Mouse (Mus musculus): Measurements from ENCODE around the gene Sema4f.

The Sema4f gene

DNA sequence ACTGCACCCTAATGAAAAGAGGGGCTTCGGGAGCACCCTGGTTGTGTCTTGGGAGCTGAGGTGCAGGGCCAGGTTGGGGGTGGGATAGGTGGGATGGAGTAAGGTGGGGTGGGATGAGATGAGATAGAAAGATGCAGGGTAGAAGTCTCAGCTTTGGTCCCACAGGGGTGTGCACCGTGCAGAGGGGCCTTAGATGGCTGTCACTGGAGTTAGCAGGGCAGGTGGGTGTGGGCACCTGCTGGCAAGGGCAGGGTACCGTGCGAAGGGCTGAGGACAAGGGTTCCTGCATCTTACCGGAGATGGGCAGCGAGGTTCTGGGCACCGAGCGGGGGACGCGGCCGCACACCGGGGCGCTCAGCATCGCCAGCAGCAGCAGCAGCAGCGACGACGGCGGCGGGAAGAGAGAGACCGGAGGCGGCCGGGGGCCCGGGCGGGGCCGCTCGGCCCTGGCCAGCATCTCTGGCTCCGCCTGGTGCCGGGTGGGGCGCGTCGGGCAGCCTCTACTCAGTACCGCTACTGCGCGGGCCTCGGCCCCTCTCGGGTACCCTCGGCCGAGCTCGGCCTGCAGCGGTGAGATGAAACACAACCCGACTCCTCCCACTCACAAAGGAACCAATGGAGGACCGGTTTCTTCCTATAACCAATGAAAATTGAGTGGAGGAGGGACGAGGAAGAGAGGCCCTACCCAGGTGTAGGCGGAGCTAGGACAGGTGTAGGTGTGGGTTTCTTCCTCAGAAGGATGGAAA, at the start of gene Sema4f:
Sema4f (minus strand) TSS at position 603 of the 746 bp plus-strand sequence.
- WGBS: 2% methylated on average over 44 of the region's 44 CpGs

DNA sequence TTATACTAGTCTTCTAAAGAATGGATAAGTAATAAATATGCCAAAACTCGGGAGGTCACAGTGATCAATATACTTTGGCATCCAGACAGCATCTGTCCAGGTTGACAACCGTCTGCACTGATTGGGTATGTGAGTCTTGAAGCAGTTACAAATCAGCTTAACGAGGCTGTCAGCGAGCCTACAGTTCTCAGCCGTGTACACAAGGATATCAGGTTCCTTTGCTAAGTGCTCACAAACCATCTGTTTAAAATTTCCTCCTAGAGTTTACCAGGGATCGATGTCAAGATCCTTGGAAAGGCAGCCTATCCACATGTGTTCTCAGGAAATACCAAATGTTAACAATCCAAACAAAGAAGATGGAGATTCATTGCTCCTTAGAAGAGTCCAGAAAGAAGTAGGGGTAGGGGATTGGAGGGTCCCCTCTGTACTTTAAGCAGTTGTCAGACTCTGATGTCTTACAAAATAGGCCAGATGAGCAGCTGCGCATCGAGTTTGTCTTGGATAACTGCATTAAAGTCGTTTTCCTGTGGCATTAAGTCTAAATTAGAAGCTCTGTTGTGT, 47.9 kb upstream of the Sema4f start:
- 45% methylated on average over 9 of the region's 9 CpGs for WGBS

- WGBS: 4% methylated on average over 5 of the region's 5 CpGs
Measured at GRCm38 (mm10) chr6:82971031-82971430, 31.5 kb upstream of the Sema4f start.

DNA sequence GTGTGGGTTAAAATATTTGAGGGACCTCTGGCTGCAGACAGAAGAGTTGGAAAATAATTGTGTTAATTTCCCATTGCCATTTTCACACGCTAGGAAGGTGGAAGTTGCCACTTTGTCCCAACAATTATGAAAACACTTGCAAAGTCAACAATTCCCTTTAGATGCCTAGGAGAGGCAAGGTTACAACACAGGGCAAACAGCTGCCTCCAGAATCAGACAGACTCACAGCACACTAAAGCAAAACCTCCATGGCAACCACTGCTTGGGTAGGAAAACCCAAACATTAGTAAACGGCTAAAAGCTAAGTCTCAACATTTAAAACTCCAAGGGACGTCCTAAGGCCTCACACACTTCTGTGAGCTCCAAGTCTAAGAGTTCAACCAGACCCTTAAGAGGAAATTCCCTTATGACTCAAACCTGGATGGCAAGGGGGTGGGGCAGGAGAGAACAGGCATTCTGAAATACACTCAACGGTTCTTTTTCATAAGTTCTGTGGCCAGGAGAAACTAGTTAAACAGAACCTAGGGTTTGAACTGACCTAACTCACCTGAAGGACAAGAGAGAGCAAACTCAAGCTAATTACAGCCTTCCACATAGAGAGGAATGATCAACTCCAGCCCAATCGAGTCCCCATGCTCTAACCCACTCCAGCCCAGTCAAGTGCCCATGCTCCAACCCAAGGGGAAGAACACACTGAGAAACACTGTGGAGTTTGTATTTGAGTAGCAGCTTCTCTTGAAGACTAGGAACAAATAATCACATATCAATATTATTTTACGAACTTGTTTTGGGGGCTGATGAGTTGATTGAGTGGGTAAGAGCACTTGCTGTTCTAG, 29.9 kb upstream of the Sema4f start:
- 75% methylated on average over 6 of the region's 6 CpGs for WGBS

GRCm38 (mm10) chr6:82961664-82962063, 22.1 kb upstream of the Sema4f start:
- 46% methylated on average over 1 of the region's 1 CpGs for WGBS

DNA sequence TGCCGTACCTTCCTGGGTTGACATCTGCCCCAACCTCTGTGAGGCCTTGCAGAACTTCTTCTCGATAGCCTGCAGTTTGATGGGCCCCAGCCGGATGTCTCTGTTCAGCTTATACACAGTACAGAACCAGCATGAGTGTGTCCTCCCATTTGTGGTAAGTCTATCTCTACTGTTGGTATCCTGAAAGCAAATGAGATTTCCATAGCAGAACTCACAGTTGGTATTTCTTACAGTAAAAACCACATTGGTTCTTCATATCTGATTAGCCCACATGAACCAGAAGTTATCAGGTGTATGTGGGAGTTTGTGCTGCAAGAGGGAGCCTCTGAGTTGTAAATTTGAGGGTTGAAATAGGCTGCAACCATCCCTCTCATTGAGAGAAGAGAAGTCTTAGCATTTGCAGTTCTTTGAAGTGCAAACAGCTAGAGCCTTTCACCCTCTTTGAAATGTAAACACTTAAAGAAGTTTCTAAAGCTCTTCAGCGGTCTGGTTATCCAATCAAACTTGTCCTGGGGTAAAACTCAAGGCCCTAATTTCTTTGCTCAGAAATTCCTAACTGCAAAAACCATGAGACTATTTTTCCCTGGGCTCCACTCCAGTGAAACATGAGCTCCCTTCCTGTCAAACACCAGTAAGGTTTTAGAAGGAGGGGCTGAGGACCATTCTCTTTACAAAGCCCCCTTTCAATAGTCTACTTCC, 17.1 kb upstream of the Sema4f start:
- whole genome bisulfite sequencing: 83% methylated on average over 4 of the region's 4 CpGs

DNA sequence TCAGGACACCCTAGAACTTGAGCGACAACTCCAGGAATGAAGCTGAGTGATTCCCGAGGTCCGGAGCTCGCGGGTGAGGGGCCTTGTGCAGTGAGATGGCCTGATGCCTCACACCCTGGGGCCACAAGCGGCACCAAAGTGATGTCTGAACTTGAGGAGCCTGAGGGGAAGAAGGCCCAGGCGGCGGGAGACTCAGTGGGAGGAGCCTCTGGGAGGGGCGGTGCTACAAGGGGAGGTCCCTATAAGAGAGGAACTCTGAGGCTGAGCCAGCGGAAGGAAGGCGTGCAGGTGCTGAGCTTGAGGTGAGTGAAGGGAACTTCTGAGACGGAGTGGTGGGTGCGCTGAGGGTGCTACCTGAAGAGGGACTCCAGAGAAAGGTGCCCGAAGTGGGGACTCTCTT, 7.1 kb upstream of the Sema4f start, which contains the start of gene M1ap:
M1ap (plus strand) TSS at position 252 of the 400 bp plus-strand sequence.
- WGBS: 74% methylated on average over 14 of the region's 14 CpGs

DNA sequence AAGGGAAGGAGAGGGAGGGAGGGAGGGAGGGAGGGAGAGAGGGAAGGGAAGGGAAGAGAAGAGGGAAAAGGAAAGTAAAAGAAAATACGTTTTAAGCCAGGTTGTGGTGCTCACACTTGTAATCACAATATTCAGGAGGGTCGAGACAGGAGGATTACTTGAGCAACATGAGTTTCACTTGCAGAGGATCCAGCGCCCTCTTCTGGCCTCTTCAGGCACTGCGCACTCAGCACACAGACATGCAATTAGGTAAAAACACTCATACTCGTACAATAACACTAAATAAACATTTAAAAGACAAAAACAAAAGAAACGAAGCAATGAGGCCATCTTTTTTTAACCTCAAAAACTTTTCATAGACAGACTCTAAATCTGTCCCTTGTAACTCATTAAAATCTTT, 6.2 kb upstream of the Sema4f start:
- WGBS: 50% methylated on average over 6 of the region's 6 CpGs

- 84% methylated on average over 3 of the region's 3 CpGs for WGBS
Measured at GRCm38 (mm10) chr6:82940765-82941164, 1.2 kb upstream of the Sema4f start.

DNA sequence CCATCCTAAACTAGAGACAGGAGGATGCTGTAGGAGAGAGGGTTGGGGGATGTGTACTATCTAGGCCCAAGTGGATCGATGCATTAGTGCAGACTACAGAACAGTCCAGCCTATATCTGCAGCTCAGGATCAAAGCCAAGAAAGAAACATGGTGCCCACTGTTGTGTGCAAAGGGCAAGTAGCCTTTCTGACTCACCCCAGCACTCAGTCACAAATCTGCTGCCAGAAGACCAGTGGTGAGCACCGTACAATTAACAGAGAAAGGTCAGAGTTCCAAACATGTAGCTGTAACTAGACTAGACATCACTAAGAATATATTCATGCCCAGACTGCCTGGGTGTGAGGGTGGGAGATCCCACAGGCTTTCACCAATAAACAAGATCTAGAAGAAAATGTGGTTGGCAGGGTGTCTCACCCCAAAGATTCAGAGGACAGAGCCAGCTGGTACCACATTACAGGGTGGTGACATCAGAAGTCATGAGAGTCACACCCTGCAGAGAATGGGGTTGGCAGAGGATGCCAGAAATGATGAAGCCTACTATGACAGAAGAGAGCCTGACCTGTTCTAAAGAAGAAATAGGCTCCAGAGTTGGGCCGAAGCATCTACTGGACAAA, 4.8 kb downstream of the Sema4f start:
- WGBS: 82% methylated on average over 3 of the region's 3 CpGs

GRCm38 (mm10) chr6:82927617-82928016, 12.0 kb downstream of the Sema4f start:
- 82% methylated on average over 5 of the region's 5 CpGs for WGBS

DNA sequence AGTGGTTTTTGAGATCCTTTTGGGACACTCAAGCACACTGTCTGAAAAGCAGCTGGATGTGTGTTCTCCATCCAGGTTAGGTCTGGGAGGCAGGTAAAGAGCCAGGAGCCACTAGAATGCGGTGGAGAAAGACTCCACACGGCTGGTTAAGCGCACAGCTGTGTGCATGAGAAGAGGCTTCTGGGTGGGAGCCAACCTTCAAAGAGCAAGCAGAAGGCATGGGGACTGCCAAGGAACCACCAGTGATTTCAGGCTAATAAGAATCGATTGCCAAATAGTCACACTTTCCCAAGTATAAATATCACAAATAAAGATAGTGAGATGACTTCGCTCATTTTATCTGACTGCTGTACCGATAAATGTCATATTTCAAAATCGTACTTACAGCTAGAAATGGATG, 13.0 kb downstream of the Sema4f start:
- 61% methylated on average over 7 of the region's 7 CpGs for WGBS

DNA sequence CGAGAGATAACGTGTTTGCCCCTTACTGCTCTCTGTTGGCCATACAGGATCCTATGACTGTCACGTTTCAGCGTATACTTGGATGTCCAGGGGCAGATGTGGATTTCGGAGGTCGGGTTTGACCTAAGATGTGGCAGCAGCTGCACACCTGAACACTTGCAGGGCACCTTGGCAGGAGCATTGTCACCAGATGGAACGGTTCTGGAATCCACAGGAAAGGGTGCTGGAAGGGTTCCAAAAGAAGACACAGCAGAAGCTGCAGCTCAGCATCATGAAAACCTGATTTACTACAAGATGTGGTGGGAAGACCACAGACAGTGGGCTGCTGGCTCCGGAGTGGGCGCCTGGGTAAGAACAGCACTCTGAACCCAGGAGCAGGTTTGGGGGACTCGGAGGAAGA, 13.5 kb downstream of the Sema4f start:
- WGBS: 74% methylated on average over 10 of the region's 10 CpGs

GRCm38 (mm10) chr6:82925005-82925404, 14.6 kb downstream of the Sema4f start:
- WGBS: 72% methylated on average over 3 of the region's 3 CpGs

DNA sequence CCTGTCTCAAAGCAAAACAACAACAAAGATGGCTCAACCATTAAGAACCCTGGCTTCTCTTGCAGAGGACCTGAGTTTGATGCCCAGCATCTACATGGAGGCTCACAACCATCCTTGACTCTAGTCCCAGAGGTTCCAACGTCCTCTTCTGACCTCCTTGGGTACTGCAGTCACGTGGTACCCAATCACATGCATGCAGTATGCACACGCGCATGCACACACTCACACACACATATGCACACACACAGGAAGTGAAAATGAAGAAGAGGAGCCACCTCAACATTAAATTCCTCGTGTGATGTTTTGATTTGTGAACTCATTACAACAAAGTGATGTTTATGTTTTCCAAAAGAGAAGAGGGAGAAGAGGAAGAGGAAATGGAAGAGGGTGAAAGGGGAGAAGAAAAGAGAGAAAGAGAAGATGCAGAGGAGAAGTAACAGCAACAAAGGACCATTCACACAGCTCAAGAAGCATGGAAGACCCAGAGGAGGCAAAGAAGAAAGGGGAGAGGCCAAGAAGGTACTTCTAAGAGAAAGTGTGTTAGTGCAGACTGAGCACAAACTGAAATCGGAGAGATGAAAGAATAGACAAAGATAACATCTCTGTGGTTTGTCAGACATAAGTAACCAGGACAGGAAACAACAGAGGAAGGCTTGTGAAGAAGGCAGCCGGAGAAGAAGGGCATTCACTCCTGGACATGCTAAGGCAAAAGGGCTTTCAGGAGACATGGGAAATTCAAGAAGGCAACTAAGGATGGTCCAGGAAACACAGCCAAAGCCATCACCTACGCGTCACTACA, 17.9 kb downstream of the Sema4f start:
- 76% methylated on average over 9 of the region's 9 CpGs for WGBS

GRCm38 (mm10) chr6:82919520-82919919, 20.0 kb downstream of the Sema4f start:
- 61% methylated on average over 8 of the region's 8 CpGs for WGBS

DNA sequence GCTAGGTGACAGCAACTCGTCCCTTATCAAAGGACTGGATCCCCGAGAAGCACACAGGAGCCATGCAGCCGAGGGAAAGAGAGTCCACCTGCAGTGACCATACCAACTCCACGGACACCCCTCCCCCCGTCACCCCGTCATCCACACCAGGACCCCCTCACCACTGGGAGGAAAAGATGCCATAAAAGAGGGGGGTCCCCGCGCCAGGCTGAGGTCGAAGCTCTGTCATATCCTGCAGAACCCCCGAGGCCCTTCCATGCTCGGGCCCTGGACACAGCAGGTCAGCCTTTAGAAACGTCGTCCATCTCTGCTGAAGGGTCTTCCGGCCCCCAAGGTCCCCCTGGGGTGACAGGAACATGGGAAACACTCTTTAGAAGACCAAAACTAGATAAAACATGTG, 21.2 kb downstream of the Sema4f start:
- 85% methylated on average over 14 of the region's 14 CpGs for WGBS

- WGBS: 23% methylated on average over 8 of the region's 8 CpGs
Measured at GRCm38 (mm10) chr6:82917778-82918129, 21.8 kb downstream of the Sema4f start.

DNA sequence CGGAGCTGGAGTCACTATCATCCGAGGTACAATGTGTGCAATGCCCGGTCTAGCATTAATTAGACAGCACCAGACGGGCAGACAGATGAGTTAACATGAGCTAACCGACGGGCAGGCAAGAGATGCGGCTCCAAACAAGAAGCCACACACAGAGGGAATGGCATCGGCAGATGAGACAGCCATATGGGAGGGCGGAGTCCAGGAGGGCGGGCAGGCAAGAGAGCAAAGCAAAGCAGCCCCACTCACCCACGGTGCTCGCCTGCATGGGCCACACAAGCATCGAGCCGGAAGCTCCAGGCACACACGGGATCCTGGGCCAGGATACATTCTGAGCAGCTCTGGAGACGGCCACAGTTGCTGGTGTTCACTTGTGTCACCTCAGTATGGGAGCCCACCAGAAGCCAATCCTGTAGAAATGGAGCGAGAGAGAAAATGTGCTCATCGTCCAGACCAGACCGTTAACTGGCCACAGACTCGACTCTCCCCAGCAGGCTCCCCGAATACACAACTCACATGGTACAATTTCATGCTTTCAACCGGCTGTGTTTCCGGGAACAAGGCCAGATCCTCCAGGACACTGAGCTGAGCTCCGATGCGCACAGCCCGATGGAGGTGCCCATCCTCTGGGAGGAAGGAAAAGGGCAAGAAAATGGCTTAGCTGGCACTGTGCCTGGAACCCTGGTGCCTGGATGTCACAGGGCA, 22.3 kb downstream of the Sema4f start:
- 40% methylated on average over 26 of the region's 26 CpGs for WGBS

GRCm38 (mm10) chr6:82916459-82916858, 23.1 kb downstream of the Sema4f start:
- WGBS: 76% methylated on average over 4 of the region's 4 CpGs
